In genomic region chr7:83746107-83746687, GRCm38 (mm10) we compare ENCODE assay signal across 13 mouse cellular contexts. TPM values are rescaled to one million over a fixed set of nuclear protein-coding genes. Genes with fewer than 3 reads are reported as not detected.
A peak's percentile ranks its signal among the peaks of the same experiment; 100 is the strongest.
DNase-seq lines count a peak whose midpoint lies in the region; ATAC-seq lines count a peak whose summit lies in the region.
"Had no signal": no experiment of that assay in that cellular context is flagged by ENCODE, and none has a peak within 500 bp of the region (broad histone marks: within the 10 kb centered on the region; RNA-seq: fewer than 3 reads in every experiment).

No protein-coding gene starts in this region.

- H3K27me3 ChIP-seq in hindbrain, embryonic 12.5 days: no peaks in the 10 kb centered on the region
- no peaks in the 10 kb centered on the region; the same call in 1 of the 2 replicates for H3K27me3 ChIP-seq in hindbrain, embryonic 16.5 days (replicated peaks; ENCODE audit: control insufficient read depth, insufficient read depth, low read length)
- no peaks in the 10 kb centered on the region for H3K27me3 ChIP-seq in embryonic facial prominence, embryonic 11.5 days (ENCODE audit: control insufficient read depth, insufficient read depth, low read length)
- no peaks in the 10 kb centered on the region for H3K27me3 ChIP-seq in heart, embryonic 14.5 days (ENCODE audit: control insufficient read depth, insufficient read depth, low read length)
- no peaks in the 10 kb centered on the region for H3K27me3 ChIP-seq in midbrain, embryonic 12.5 days

- H3K4me3 ChIP-seq in hindbrain, embryonic 12.5 days: no peak overlapping the region
- no peak overlapping the region for H3K4me3 ChIP-seq in hindbrain, embryonic 16.5 days (ENCODE audit: low read length)
- H3K4me3 ChIP-seq in embryonic facial prominence, embryonic 11.5 days (ENCODE audit: low read depth, low read length): no peak overlapping the region
- H3K4me3 ChIP-seq in heart, embryonic 14.5 days (ENCODE audit: control insufficient read depth in 1 of 2, insufficient read depth in 1 of 2, low read depth in 1 of 2, low read length in 2 of 2): peak overlapping the region; percentile 17 to 22; a peak in 1 of 4 replicates
- H3K4me3 ChIP-seq in midbrain, embryonic 12.5 days: no peak overlapping the region

- DNase-seq in embryonic facial prominence, embryonic 11.5 days (ENCODE audit: low spot score): no peak
- no peak for DNase-seq in left cerebral cortex, adult 18-20 months (ENCODE audit: low spot score in 2 of 2)
- no peak for DNase-seq in left cerebral cortex, adult 11 months (ENCODE audit: low spot score)
- no peak for DNase-seq in frontal cortex, adult 2 months (ENCODE audit: extremely low spot score in 1 of 2, low spot score in 1 of 2)
- DNase-seq: adrenal gland, postnatal 25 days; kidney, adult 8-10 months had no signal

- peak overlapping the region; percentile 26; the same call in 1 of the 2 replicates for H3K27ac ChIP-seq in hindbrain, embryonic 12.5 days
- H3K27ac ChIP-seq in hindbrain, embryonic 16.5 days (ENCODE audit: low read depth, low read length): no peak overlapping the region
- no peak overlapping the region; the same call in 1 of the 2 replicates for H3K27ac ChIP-seq in embryonic facial prominence, embryonic 11.5 days (replicated peaks; ENCODE audit: low read depth, low read length)
- H3K27ac ChIP-seq in heart, embryonic 14.5 days (replicated peaks in 1 of 2; ENCODE audit: control insufficient read depth in 1 of 2, insufficient read depth in 1 of 2, low read depth in 2 of 2, low read length in 2 of 2): peak overlapping the region; percentile 24 to 55
- H3K27ac ChIP-seq in midbrain, embryonic 12.5 days (replicated peaks): no peak overlapping the region

- no peak overlapping the region for H3K9ac ChIP-seq in hindbrain, embryonic 12.5 days
- no peak overlapping the region for H3K9ac ChIP-seq in hindbrain, embryonic 16.5 days (ENCODE audit: low read depth, low read length)
- H3K9ac ChIP-seq in embryonic facial prominence, embryonic 11.5 days (replicated peaks; ENCODE audit: low read length): peak overlapping the region; percentile 18; the same call in 1 of the 2 replicates
- H3K9ac ChIP-seq in heart, embryonic 14.5 days (ENCODE audit: low read length): peak overlapping the region; percentile 31
- no peak overlapping the region for H3K9ac ChIP-seq in midbrain, embryonic 12.5 days (replicated peaks)

- no peaks in the 10 kb centered on the region for H3K36me3 ChIP-seq in hindbrain, embryonic 12.5 days
- no peaks in the 10 kb centered on the region for H3K36me3 ChIP-seq in hindbrain, embryonic 16.5 days (ENCODE audit: control insufficient read depth, insufficient read depth, low read length)
- no peaks in the 10 kb centered on the region for H3K36me3 ChIP-seq in embryonic facial prominence, embryonic 11.5 days (replicated peaks; ENCODE audit: control insufficient read depth, insufficient read depth, low read depth, low read length)
- no peaks in the 10 kb centered on the region for H3K36me3 ChIP-seq in heart, embryonic 14.5 days (ENCODE audit: control insufficient read depth, insufficient read depth, low read length)
- no peaks in the 10 kb centered on the region for H3K36me3 ChIP-seq in midbrain, embryonic 12.5 days
- H3K36me3 ChIP-seq: G1E had no signal

- ATAC-seq in hindbrain, embryonic 12.5 days (ENCODE audit: low FRiP score): peak; percentile 58; the same call in 1 of the 2 replicates
- no peak for ATAC-seq in hindbrain, embryonic 16.5 days
- ATAC-seq in embryonic facial prominence, embryonic 11.5 days (replicated peaks; ENCODE audit: insufficient number of reproducible peaks, low FRiP score, low TSS enrichment, low read depth): no peak
- ATAC-seq in heart, embryonic 14.5 days (ENCODE audit: insufficient number of reproducible peaks, insufficient read depth, low FRiP score, low read depth): no peak
- 0 out of 2 replicates have a peak, but pooled peaks have one; percentile 52 for ATAC-seq in midbrain, embryonic 12.5 days (ENCODE audit: low FRiP score, low read depth)

- H3K9me3 ChIP-seq in hindbrain, embryonic 12.5 days (replicated peaks): no peaks in the 10 kb centered on the region
- no peaks in the 10 kb centered on the region for H3K9me3 ChIP-seq in hindbrain, embryonic 16.5 days (ENCODE audit: control insufficient read depth, low read length)
- H3K9me3 ChIP-seq in embryonic facial prominence, embryonic 11.5 days (replicated peaks; ENCODE audit: control insufficient read depth, low read length): no peaks in the 10 kb centered on the region
- no peaks in the 10 kb centered on the region for H3K9me3 ChIP-seq in heart, embryonic 14.5 days (ENCODE audit: control insufficient read depth, low read length)
- H3K9me3 ChIP-seq in midbrain, embryonic 12.5 days: no peaks in the 10 kb centered on the region
- H3K9me3 ChIP-seq: G1E had no signal

- H3K4me1 ChIP-seq in hindbrain, embryonic 12.5 days: peaks cover 9% of the 10 kb centered on the region; the same call in 1 of the 2 replicates
- peaks cover 3% of the 10 kb centered on the region; the same call in 1 of the 2 replicates for H3K4me1 ChIP-seq in hindbrain, embryonic 16.5 days (ENCODE audit: control insufficient read depth, insufficient read depth, low read depth, low read length)
- H3K4me1 ChIP-seq in embryonic facial prominence, embryonic 11.5 days (ENCODE audit: control insufficient read depth, insufficient read depth, low read length): peaks cover 5% of the 10 kb centered on the region; the same call in 1 of the 2 replicates
- H3K4me1 ChIP-seq in heart, embryonic 14.5 days (ENCODE audit: control insufficient read depth in 2 of 2, insufficient read depth in 2 of 2, low read length in 2 of 2): peaks cover 10 to 18% of the 10 kb centered on the region in 2 experiments
- H3K4me1 ChIP-seq in midbrain, embryonic 12.5 days: peaks cover 9% of the 10 kb centered on the region

- peak overlapping the region; percentile 21; the same call in 1 of the 2 replicates for H3K4me2 ChIP-seq in hindbrain, embryonic 12.5 days (replicated peaks)
- H3K4me2 ChIP-seq in hindbrain, embryonic 16.5 days (ENCODE audit: low read length): no peak overlapping the region
- H3K4me2 ChIP-seq in embryonic facial prominence, embryonic 11.5 days (ENCODE audit: low read depth, low read length): no peak overlapping the region
- peak overlapping the region; percentile 64 for H3K4me2 ChIP-seq in heart, embryonic 14.5 days (ENCODE audit: low read length)
- H3K4me2 ChIP-seq in midbrain, embryonic 12.5 days (replicated peaks): no peak overlapping the region

- 59% methylated on average over 8 of the region's 8 CpGs for WGBS in hindbrain, embryonic 12.5 days
- WGBS in hindbrain, embryonic 16.5 days: 54% methylated on average over 8 of the region's 8 CpGs
- 55% methylated on average over 8 of the region's 8 CpGs for WGBS in embryonic facial prominence, embryonic 11.5 days
- 45% methylated on average over 8 of the region's 8 CpGs for WGBS in heart, embryonic 14.5 days
- 68% methylated on average over 8 of the region's 8 CpGs for WGBS in midbrain, embryonic 12.5 days

RNA-seq across cellular contexts. Expression of gene Il16, which starts 0.7 kb away (rescaled TPM):
- polyA plus RNA-seq in hindbrain, embryonic 12.5 days (2016; fragmentation: Nextera tagmentation; extraction: Ambion mirVana): 1.9 and 2.0 TPM in 2 replicates
- polyA plus RNA-seq in hindbrain, embryonic 16.5 days (2015; fragmentation: Nextera tagmentation; extraction: Ambion mirVana): 1.1 and 1.2 TPM in 2 replicates
- polyA plus RNA-seq in embryonic facial prominence, embryonic 11.5 days (2014; fragmentation: Nextera tagmentation; extraction: Ambion mirVana): 1.6 and 3.0 TPM in 2 replicates
- polyA plus RNA-seq in heart, embryonic 14.5 days (2014; fragmentation: Nextera tagmentation; extraction: Ambion mirVana): 3.2 and 4.4 TPM in 2 replicates
- 1.1 and 1.4 TPM in 2 replicates for polyA plus RNA-seq in midbrain, embryonic 12.5 days (2016; fragmentation: Nextera tagmentation; extraction: Ambion mirVana)
- total RNA-seq in left cerebral cortex, adult 18-20 months (2021): 1 to 10 TPM; 2.3 to 2.5 TPM
- 1.5 and 2.0 TPM in 2 replicates for polyA plus RNA-seq in frontal cortex, adult 2 months (2012; rRNA removed)

RNA-seq across cellular contexts. Expression of gene Cfap161, which starts 48.5 kb away (rescaled TPM):
- polyA plus RNA-seq in hindbrain, embryonic 12.5 days (2016; fragmentation: Nextera tagmentation; extraction: Ambion mirVana): 0.94 and 1.0 TPM in 2 replicates
- polyA plus RNA-seq in hindbrain, embryonic 16.5 days (2015; fragmentation: Nextera tagmentation; extraction: Ambion mirVana): 1.8 and 2.0 TPM in 2 replicates
- polyA plus RNA-seq in embryonic facial prominence, embryonic 11.5 days (2014; fragmentation: Nextera tagmentation; extraction: Ambion mirVana): 0.41 TPM in 1 of 2 replicates, not detected in the other
- 3.3 TPM in 2 replicates for polyA plus RNA-seq in heart, embryonic 14.5 days (2014; fragmentation: Nextera tagmentation; extraction: Ambion mirVana)
- polyA plus RNA-seq in midbrain, embryonic 12.5 days (2016; fragmentation: Nextera tagmentation; extraction: Ambion mirVana): not detected in 2 replicates
- total RNA-seq in left cerebral cortex, adult 18-20 months (2021): under 1 TPM; 0.70 to 1.00 TPM
- polyA plus RNA-seq in frontal cortex, adult 2 months (2012; rRNA removed): 0.58 and 0.84 TPM in 2 replicates
- total RNA-seq: common myeloid progenitor, adult 5-6 weeks; G1E had no signal
- polyA plus RNA-seq: G1E; small intestine, adult 2 months had no signal

Comparison
In these comparisons a context has a peak if more than half of its experiments do, and no peak if none do; other contexts are left out.
1. ATAC-seq: peak in hindbrain, embryonic 12.5 days (single experiment) and midbrain, embryonic 12.5 days (single experiment); none in hindbrain, embryonic 16.5 days (single experiment), embryonic facial prominence, embryonic 11.5 days (single experiment) and heart, embryonic 14.5 days (single experiment).
2. H3K27ac ChIP-seq: peak in hindbrain, embryonic 12.5 days (single experiment) and heart, embryonic 14.5 days (2 of 2); none in hindbrain, embryonic 16.5 days (single experiment), embryonic facial prominence, embryonic 11.5 days (single experiment) and midbrain, embryonic 12.5 days (single experiment).
3. H3K4me2 ChIP-seq: peak in hindbrain, embryonic 12.5 days (single experiment) and heart, embryonic 14.5 days (single experiment); none in hindbrain, embryonic 16.5 days (single experiment), embryonic facial prominence, embryonic 11.5 days (single experiment) and midbrain, embryonic 12.5 days (single experiment).
4. H3K4me3 ChIP-seq: peak in heart, embryonic 14.5 days (2 of 2); none in hindbrain, embryonic 12.5 days (single experiment), hindbrain, embryonic 16.5 days (single experiment), embryonic facial prominence, embryonic 11.5 days (single experiment) and midbrain, embryonic 12.5 days (single experiment).
5. H3K9ac ChIP-seq: peak in embryonic facial prominence, embryonic 11.5 days (single experiment) and heart, embryonic 14.5 days (single experiment); none in hindbrain, embryonic 12.5 days (single experiment), hindbrain, embryonic 16.5 days (single experiment) and midbrain, embryonic 12.5 days (single experiment).